Mouse (Mus musculus) heart, postnatal 10 days (tissue): Measurements from ENCODE around the gene Babam2. TPM values are rescaled to one million over a fixed set of nuclear protein-coding genes. Genes with fewer than 3 reads are reported as not detected.

ENCODE experiments used
- DNase-seq, 2 experiments: peaks; one replicate each; pipeline ENCODE4 v3.0.0; 2021
- intact Hi-C: fragments of 180-260 bp; cut with DNase I; formaldehyde crosslinking; loops from one replicate; pipeline ENCODE4 v1.15.1; 2025
- total RNA-seq, 2 experiments: library from RNA; stranded (reverse); gene quantifications; 2 replicates each; pipeline ENCODE4 v1.2.3; 2021

The Babam2 gene
- total RNA-seq, 2 experiments from 2014 or later: 36.3 to 39.8 TPM

- peak; percentile 31 to 64 for DNase-seq
- intact Hi-C loops: loop anchor here (2.0 to 5.0 kb wide), 2 partner anchors 270 to 364 kb away; no protein-coding TSS in a partner anchor
Observed at GRCm38 (mm10) chr5:31926551-31926950, 229.1 kb downstream of the Babam2 start.

GRCm38 (mm10) chr5:31929007-31929406 is 231.5 kb downstream of the Babam2 start:
- intact Hi-C loops: loop anchor here (5.0 kb wide), 1 partner anchor 367 kb away; no protein-coding TSS in a partner anchor
- no peak for DNase-seq

DNA sequence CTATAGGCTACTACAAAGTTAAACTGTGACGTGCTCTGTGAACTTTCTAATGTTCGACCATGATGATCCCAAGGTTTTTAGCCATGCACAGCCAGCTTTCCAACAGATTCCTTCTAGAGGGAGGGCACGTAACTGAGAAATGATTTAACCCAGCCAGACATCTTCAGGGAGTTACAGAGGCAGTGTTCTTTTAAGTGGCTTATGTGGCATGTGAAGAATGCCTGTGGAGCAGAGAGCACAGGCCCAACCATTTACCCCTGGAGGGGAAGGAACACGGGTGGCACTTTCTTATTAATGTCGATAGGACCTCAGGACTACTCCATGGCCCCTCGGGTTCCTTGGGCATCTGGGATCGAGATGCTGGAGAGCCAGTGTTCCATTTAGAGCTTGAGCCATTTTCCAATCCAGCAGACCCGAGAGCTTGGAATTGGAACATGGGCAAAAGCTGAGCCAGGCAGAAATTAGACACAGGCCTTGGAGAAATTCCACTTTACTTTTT is 233.7 kb downstream of the Babam2 start:
- no peak for DNase-seq
- intact Hi-C loops: no loop called here

DNA sequence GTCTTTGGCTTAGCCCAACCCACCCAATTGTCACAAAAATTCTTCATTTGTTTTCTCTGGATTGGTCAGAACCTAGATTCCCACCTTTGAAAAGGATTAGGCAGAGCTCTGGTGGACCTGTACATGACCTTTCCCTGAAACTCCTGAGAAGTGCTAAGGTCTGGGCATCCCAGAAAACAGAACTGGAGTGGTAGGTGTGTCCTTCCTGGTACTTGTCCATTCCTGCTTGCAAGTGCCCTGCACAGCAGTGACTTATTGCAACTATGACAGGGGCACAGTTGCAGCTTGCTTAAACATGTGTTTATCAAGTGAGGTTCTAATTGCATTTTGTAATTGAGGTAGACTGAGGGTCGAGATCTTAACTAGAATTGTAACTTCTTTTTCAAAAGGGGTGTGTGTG is 234.2 kb downstream of the Babam2 start:
- DNase-seq: no peak
- intact Hi-C loops: loop anchor here (2.0 kb wide), 1 partner anchor 207 kb away; no protein-coding TSS in a partner anchor

- peak in 1 of 2 experiments; percentile 28 for DNase-seq
- intact Hi-C loops: loop anchor here (2.0 kb wide), 1 partner anchor 206 kb away; no protein-coding TSS in a partner anchor
Observed at GRCm38 (mm10) chr5:31933296-31933695, 235.8 kb downstream of the Babam2 start.

DNA sequence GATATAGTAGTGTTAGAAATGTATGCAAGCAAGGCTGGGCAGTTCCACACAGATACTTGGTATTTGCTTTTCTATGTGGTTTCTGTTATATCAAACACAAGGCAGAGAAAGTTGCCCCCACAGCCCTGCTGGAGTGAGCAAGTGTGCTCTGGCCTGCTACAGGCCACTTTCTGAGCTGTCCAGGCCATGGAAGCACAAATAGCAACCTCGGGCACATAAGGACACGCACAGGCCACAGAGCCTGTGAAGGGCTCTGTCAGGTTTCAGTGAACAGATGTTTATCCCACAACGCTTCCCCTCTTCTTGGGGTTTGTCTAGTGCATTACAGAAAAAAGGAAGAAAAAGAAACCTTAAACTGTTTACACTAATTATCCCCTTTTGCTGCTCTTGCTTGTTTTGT is 236.9 kb downstream of the Babam2 start:
- DNase-seq: peak; percentile 36 to 40
- intact Hi-C loops: no loop called here

- no peak for DNase-seq
- intact Hi-C loops: no loop called here
Observed at GRCm38 (mm10) chr5:31935936-31936335, 238.5 kb downstream of the Babam2 start.

DNA sequence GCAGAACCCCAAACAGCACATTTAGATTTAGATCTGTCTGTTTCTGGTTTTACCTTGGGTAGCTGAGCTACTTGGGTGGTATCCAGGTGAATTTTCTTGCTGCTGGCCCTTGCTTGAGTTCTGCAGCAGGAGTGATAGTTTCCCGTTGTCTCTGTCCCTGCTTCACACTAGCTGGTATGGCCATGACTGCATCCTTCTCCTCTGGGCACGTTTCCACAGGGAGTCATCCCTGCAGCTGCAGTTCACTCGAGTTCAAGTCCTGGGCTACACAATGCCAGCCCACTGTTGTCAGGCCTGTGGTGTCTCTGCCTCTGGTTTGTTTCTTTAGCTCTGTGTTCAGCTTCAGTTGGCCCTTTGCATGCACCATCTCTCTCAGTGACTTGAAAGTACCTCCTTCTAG is 239.0 kb downstream of the Babam2 start:
- intact Hi-C loops: no loop called here
- DNase-seq: no peak

GRCm38 (mm10) chr5:31940876-31941275 is 243.4 kb downstream of the Babam2 start:
- intact Hi-C loops: no loop called here

GRCm38 (mm10) chr5:31947185-31947584 is 249.7 kb downstream of the Babam2 start:
- peak; percentile 40 to 42 for DNase-seq

More at GRCm38 (mm10) chr5:31940876-31941275, 243.4 kb downstream of the Babam2 start:
- DNase-seq: no peak

DNA sequence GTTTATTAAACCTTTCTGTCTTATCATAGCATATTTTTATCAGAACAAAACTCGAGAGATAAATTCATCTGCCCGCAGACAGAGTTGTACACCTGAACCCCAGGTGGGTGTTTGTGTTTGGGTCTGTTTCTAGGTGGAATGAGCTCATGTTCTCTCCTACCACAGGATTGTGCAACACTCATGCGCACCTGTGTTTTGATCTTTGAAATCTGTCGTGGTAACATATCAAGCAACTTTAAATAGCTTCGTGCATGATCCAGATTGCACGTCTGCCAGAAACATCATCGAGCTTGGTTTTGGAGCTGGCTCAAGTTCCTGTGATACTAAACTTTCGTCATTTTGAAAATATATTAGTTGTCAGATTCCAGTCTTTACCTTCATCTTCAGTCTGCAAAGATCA is 251.9 kb downstream of the Babam2 start:
- intact Hi-C loops: no loop called here
- DNase-seq: no peak

More at GRCm38 (mm10) chr5:31947185-31947584, 249.7 kb downstream of the Babam2 start:
- intact Hi-C loops: no loop called here

- no peak for DNase-seq
- intact Hi-C loops: no loop called here
Observed at GRCm38 (mm10) chr5:31950532-31950931, 253.0 kb downstream of the Babam2 start.

DNA sequence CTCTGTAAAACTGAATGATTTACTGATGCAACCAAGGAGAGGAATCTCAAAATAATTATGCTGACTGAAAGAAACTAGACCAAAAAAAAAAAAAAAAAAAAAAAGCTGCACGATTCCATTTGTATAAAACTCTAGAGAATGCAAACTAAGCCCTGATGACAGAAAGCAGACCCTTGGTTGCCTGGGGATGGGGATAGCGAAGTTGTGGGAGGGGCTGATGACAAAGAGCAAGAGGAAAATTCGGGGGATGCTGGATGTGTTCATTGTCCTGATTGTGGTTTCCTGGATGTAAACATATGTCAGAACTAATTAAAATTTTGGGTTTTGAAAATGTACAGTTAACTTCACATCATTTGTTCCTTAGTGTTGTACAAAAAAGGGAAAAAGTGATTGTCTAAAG is 257.7 kb downstream of the Babam2 start:
- DNase-seq: no peak
- intact Hi-C loops: loop anchor here (1.0 kb wide), 1 partner anchor 23 kb away; no protein-coding TSS in a partner anchor

- intact Hi-C loops: no loop called here
- DNase-seq: no peak
Observed at GRCm38 (mm10) chr5:31956336-31956735, 258.9 kb downstream of the Babam2 start.

GRCm38 (mm10) chr5:31959886-31960285 is 262.4 kb downstream of the Babam2 start:
- DNase-seq: no peak

DNA sequence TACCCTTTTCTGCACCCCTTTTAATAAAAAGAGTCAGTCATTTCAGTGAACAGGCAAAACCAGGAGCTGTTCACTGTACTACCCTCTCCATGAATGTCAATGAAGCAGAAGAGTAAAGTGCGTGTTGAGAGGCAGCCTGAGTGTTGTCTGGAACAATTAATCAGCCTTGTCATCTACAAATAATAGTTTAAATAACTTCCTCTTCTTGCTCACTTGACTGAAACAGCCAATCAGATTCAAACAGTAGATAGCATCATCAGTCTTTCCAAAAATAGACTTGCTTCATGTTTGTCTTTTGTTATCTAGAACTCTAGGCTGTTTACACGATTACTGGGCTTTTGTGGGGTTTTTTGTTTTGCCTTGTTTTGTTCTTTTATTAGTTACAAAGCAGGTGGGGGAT is 263.9 kb downstream of the Babam2 start:
- DNase-seq: no peak
- intact Hi-C loops: no loop called here

More at GRCm38 (mm10) chr5:31959886-31960285, 262.4 kb downstream of the Babam2 start:
- intact Hi-C loops: no loop called here

GRCm38 (mm10) chr5:31962346-31962745 is 264.9 kb downstream of the Babam2 start:
- intact Hi-C loops: no loop called here
- DNase-seq: no peak

GRCm38 (mm10) chr5:31963352-31963751 is 265.9 kb downstream of the Babam2 start:
- intact Hi-C loops: no loop called here

GRCm38 (mm10) chr5:31963851-31964250 is 266.4 kb downstream of the Babam2 start:
- intact Hi-C loops: no loop called here
- no peak for DNase-seq

More at GRCm38 (mm10) chr5:31963352-31963751, 265.9 kb downstream of the Babam2 start:
- no peak for DNase-seq

DNA sequence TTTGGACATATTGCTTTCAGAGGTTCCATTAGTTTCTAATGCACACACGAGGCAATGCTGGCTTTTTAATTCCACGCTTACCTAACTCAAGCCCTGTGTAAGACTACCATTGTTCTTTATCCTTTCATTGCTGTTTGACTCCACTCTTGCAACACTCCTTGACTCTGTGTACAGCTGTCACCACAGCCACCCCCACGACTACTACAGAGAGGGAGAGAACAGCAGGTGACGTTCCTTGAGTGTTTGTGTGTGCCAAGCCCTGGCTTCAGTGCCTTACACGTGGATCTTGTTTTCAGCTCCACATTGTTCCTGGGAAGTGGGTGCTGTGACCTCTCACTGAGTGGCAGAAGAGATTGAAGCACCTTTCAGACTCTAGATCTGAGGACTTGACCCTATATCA is 269.3 kb downstream of the Babam2 start:
- peak in 1 of 2 experiments; percentile 10 for DNase-seq
- intact Hi-C loops: no loop called here

- no peak for DNase-seq
- intact Hi-C loops: no loop called here
Observed at GRCm38 (mm10) chr5:31967526-31967925, 270.0 kb downstream of the Babam2 start.

DNA sequence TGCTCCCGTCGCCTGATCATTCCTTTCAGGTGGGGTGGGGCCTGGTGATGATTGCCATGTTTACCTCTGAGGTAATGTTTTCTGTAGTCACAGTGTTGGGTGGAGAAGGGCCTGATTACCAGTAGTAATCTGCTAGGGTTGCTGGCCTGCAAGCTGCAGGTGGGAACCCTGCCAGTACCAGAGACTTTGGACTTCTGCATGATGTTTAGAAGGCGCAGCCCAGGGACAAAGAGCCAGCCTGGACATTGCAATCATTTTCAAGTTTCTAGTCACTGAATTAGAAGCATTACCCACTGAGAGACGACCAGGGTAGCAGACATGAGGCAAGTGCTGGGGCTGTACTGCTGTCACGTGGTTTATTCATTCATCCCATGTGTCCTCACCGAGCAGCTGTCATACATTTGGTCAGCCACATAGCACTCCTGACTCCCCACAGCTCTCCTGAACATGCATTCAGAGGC is 270.6 kb downstream of the Babam2 start:
- intact Hi-C loops: no loop called here
- DNase-seq: peak; percentile 57 to 65
